Mouse (Mus musculus) limb, embryonic 15.5 days (tissue): ENCODE data around the gene Tfdp2. TPM values are rescaled to one million over a fixed set of nuclear protein-coding genes. Genes with fewer than 3 reads are reported as not detected.
"Not testable (repeated sequence)": the region's sequence is repeated elsewhere in the genome, so short reads cannot be mapped to it uniquely, and the experiment has no call there.

Experiments
- ATAC-seq: fragments of 200-750 bp; cut with Nextera tagmentation; 2 replicates; pipeline ENCODE4 v1.8.0; 2017; ENCODE audit warnings: low read depth, moderate TSS enrichment; ENCODE audit not compliant: insufficient number of reproducible peaks, low FRiP score, low TSS enrichment
- H3K27ac ChIP-seq: fragments of 300-500 bp; sonication (generic); 2 replicates; pipeline ENCODE4 v1.5.1; 2015; ENCODE audit warnings: moderate library complexity, mild to moderate bottlenecking, inconsistent platforms
- H3K27me3 ChIP-seq: fragments of 300-500 bp; sonication (generic); 2 replicates; pipeline ENCODE4 v1.6.1; 2015; ENCODE audit warnings: inconsistent platforms
- H3K36me3 ChIP-seq: fragments of 300-500 bp; sonication (generic); 2 replicates; pipeline ENCODE4 v1.6.1; 2015; ENCODE audit warnings: inconsistent platforms
- H3K4me1 ChIP-seq: fragments of 300-500 bp; sonication (generic); 2 replicates; pipeline ENCODE4 v1.6.1; 2015; ENCODE audit warnings: inconsistent platforms
- H3K4me2 ChIP-seq: fragments of 300-500 bp; sonication (generic); 2 replicates; pipeline ENCODE4 v1.6.1; 2015; ENCODE audit warnings: mild to moderate bottlenecking, inconsistent platforms
- H3K4me3 ChIP-seq: fragments of 300-500 bp; sonication (generic); 2 replicates; pipeline ENCODE4 v1.5.1; 2015; ENCODE audit warnings: mild to moderate bottlenecking, inconsistent platforms
- H3K9ac ChIP-seq: fragments of 300-500 bp; sonication (generic); 2 replicates; pipeline ENCODE4 v1.6.1; 2015; ENCODE audit warnings: inconsistent platforms
- H3K9me3 ChIP-seq: fragments of 300-500 bp; sonication (generic); 2 replicates; pipeline ENCODE4 v1.6.1; 2016; ENCODE audit warnings: inconsistent platforms
- WGBS: fragments of 180-500 bp; shearing (Covaris S2); methylation state at CpG from one replicate; pipeline ENCODE4 v1.1.7; 2015; 5-methylcytosine and 5-hydroxymethylcytosine counted together
- polyA plus RNA-seq: library from polyadenylated mRNA; unstranded; fragments of >200 nt; fragmentation: Nextera tagmentation; extraction: Ambion mirVana; gene quantifications from 2 replicates; pipeline ENCODE4 v1.2.1, GENCODE M21; 2015

Gene Tfdp2
- polyA plus RNA-seq, 1 experiment from 2014 or later, result 30.0 TPM

- H3K9me3 ChIP-seq, result no peaks in the 10 kb centered on the region
- 0 out of 2 replicates have a peak, but pooled peaks cover 2% of the 10 kb centered on the region for H3K4me1 ChIP-seq
- ATAC-seq, result no peak
- no peak overlapping the region for H3K27ac ChIP-seq
- H3K9ac ChIP-seq, result no peak overlapping the region
- H3K4me3 ChIP-seq, result no peak overlapping the region
- H3K4me2 ChIP-seq, result no peak overlapping the region
- WGBS, result 91% methylated on average over 5 of the region's 5 CpGs
- no peaks in the 10 kb centered on the region for H3K27me3 ChIP-seq
- peaks cover 27% of the 10 kb centered on the region for H3K36me3 ChIP-seq
Measured at GRCm38 (mm10) chr9:96319333-96319732, 123.3 kb downstream of the Tfdp2 start.

GRCm38 (mm10) chr9:96320551-96320980, 124.5 kb downstream of the Tfdp2 start:
- 91% methylated on average over 6 of the region's 6 CpGs for WGBS
- peaks cover 20% of the 10 kb centered on the region for H3K36me3 ChIP-seq
- H3K4me2 ChIP-seq, result no peak overlapping the region
- H3K4me1 ChIP-seq, result 0 out of 2 replicates have a peak, but pooled peaks cover 3% of the 10 kb centered on the region
- no peak overlapping the region for H3K9ac ChIP-seq
- no peak overlapping the region for H3K4me3 ChIP-seq
- no peak for ATAC-seq
- no peaks in the 10 kb centered on the region for H3K9me3 ChIP-seq
- H3K27ac ChIP-seq, result no peak overlapping the region
- H3K27me3 ChIP-seq, result no peaks in the 10 kb centered on the region

GRCm38 (mm10) chr9:96322411-96323152, 126.5 kb downstream of the Tfdp2 start:
- Histone ChIP-seq H3K27me3 (no peaks in the 10 kb centered on the region), H3K27ac (no peak overlapping the region), H3K9me3 (no peaks in the 10 kb centered on the region), H3K4me3 (no peak overlapping the region), H3K4me2 (no peak overlapping the region), H3K36me3 (peaks cover 13% of the 10 kb centered on the region), H3K4me1 (peaks cover 9% of the 10 kb centered on the region; the same call in 1 of the 2 replicates), H3K9ac (no peak overlapping the region)
- ATAC-seq, result no peak
- 87% methylated on average over 15 of the region's 15 CpGs for WGBS

GRCm38 (mm10) chr9:96324502-96324901, 128.4 kb downstream of the Tfdp2 start:
- no peak overlapping the region for H3K9ac ChIP-seq
- no peak overlapping the region for H3K4me2 ChIP-seq
- H3K9me3 ChIP-seq, result no peaks in the 10 kb centered on the region
- no peaks in the 10 kb centered on the region for H3K27me3 ChIP-seq
- H3K4me3 ChIP-seq, result no peak overlapping the region
- H3K4me1 ChIP-seq, result peaks cover 9% of the 10 kb centered on the region; the same call in 1 of the 2 replicates
- ATAC-seq, result no peak
- H3K27ac ChIP-seq, result no peak overlapping the region
- 70% methylated on average over 4 of the region's 4 CpGs for WGBS
- peaks cover 7% of the 10 kb centered on the region; the same call in 1 of the 2 replicates for H3K36me3 ChIP-seq

GRCm38 (mm10) chr9:96326496-96326923, 130.4 kb downstream of the Tfdp2 start:
- Histone ChIP-seq H3K9ac (no peak overlapping the region), H3K27ac (no peak overlapping the region), H3K36me3 (no peaks in the 10 kb centered on the region), H3K9me3 (no peaks in the 10 kb centered on the region), H3K4me3 (no peak overlapping the region), H3K27me3 (no peaks in the 10 kb centered on the region), H3K4me1 (peaks cover 9% of the 10 kb centered on the region; the same call in 1 of the 2 replicates), H3K4me2 (no peak overlapping the region)
- WGBS, result 60% methylated on average over 6 of the region's 6 CpGs
- no peak for ATAC-seq

- no peak for ATAC-seq
Measured at GRCm38 (mm10) chr9:96328226-96328625, 132.2 kb downstream of the Tfdp2 start.

GRCm38 (mm10) chr9:96331146-96331545, 135.1 kb downstream of the Tfdp2 start:
- H3K9me3 ChIP-seq, result no peaks in the 10 kb centered on the region
- H3K4me1 ChIP-seq, result peaks cover 6% of the 10 kb centered on the region; the same call in 1 of the 2 replicates
- H3K9ac ChIP-seq, result no peak overlapping the region
- 84% methylated on average over 5 of the region's 5 CpGs for WGBS
- H3K4me2 ChIP-seq, result no peak overlapping the region
- no peaks in the 10 kb centered on the region for H3K27me3 ChIP-seq
- H3K4me3 ChIP-seq, result no peak overlapping the region
- no peak for ATAC-seq
- H3K36me3 ChIP-seq, result peaks cover 33% of the 10 kb centered on the region
- no peak overlapping the region for H3K27ac ChIP-seq

More at GRCm38 (mm10) chr9:96328226-96328625, 132.2 kb downstream of the Tfdp2 start:
- peaks cover 8% of the 10 kb centered on the region; the same call in 1 of the 2 replicates for H3K36me3 ChIP-seq
- no peak overlapping the region for H3K27ac ChIP-seq
- H3K9me3 ChIP-seq, result no peaks in the 10 kb centered on the region
- H3K9ac ChIP-seq, result no peak overlapping the region
- H3K4me1 ChIP-seq, result peaks cover 9% of the 10 kb centered on the region; the same call in 1 of the 2 replicates
- H3K27me3 ChIP-seq, result no peaks in the 10 kb centered on the region
- H3K4me2 ChIP-seq, result no peak overlapping the region
- WGBS, result 77% methylated on average over 4 of the region's 4 CpGs
- H3K4me3 ChIP-seq, result no peak overlapping the region

- no peak overlapping the region for H3K9ac ChIP-seq
- no peak overlapping the region for H3K4me2 ChIP-seq
- no peaks in the 10 kb centered on the region for H3K27me3 ChIP-seq
- no peak overlapping the region for H3K4me3 ChIP-seq
- 74% methylated on average over 3 of the region's 3 CpGs for WGBS
- no peak for ATAC-seq
- H3K36me3 ChIP-seq, result peaks cover 19% of the 10 kb centered on the region
- H3K4me1 ChIP-seq, result no peaks in the 10 kb centered on the region
- no peak overlapping the region for H3K27ac ChIP-seq
- no peaks in the 10 kb centered on the region for H3K9me3 ChIP-seq
Measured at GRCm38 (mm10) chr9:96345750-96346149, 149.7 kb downstream of the Tfdp2 start.

- Histone ChIP-seq H3K4me1 (no peaks in the 10 kb centered on the region), H3K4me2 (no peak overlapping the region), H3K36me3 (0 out of 2 replicates have a peak, but pooled peaks cover 3% of the 10 kb centered on the region), H3K9me3 (no peaks in the 10 kb centered on the region), H3K4me3 (no peak overlapping the region), H3K9ac (no peak overlapping the region), H3K27ac (no peak overlapping the region), H3K27me3 (no peaks in the 10 kb centered on the region)
- WGBS, result 89% methylated on average over 5 of the region's 5 CpGs
- no peak for ATAC-seq
Measured at GRCm38 (mm10) chr9:96348885-96349284, 152.8 kb downstream of the Tfdp2 start.

- Histone ChIP-seq H3K4me3 (no peak overlapping the region), H3K4me2 (no peak overlapping the region), H3K36me3 (no peaks in the 10 kb centered on the region), H3K9me3 (no peaks in the 10 kb centered on the region), H3K27me3 (no peaks in the 10 kb centered on the region), H3K27ac (no peak overlapping the region), H3K4me1 (no peaks in the 10 kb centered on the region; the same call in 1 of the 2 replicates), H3K9ac (no peak overlapping the region)
- no peak for ATAC-seq
- WGBS, result 39% methylated on average over 4 of the region's 4 CpGs
Measured at GRCm38 (mm10) chr9:96350010-96350409, 153.9 kb downstream of the Tfdp2 start.

- no peak overlapping the region for H3K9ac ChIP-seq
- H3K4me3 ChIP-seq, result no peak overlapping the region
- H3K9me3 ChIP-seq, result no peaks in the 10 kb centered on the region
- ATAC-seq, result no peak
- WGBS, result 65% methylated on average over 3 of the region's 3 CpGs
- H3K27me3 ChIP-seq, result no peaks in the 10 kb centered on the region
- H3K4me2 ChIP-seq, result no peak overlapping the region
- H3K36me3 ChIP-seq, result no peaks in the 10 kb centered on the region
- H3K27ac ChIP-seq, result no peak overlapping the region
- no peaks in the 10 kb centered on the region; the same call in 1 of the 2 replicates for H3K4me1 ChIP-seq
Measured at GRCm38 (mm10) chr9:96350476-96350875, 154.4 kb downstream of the Tfdp2 start.

- H3K27me3 ChIP-seq, ATAC-seq, H3K4me2 ChIP-seq, H3K36me3 ChIP-seq, H3K27ac ChIP-seq, H3K9me3 ChIP-seq, H3K4me3 ChIP-seq, H3K4me1 ChIP-seq, H3K9ac ChIP-seq: not testable (repeated sequence)
- WGBS, result 91% methylated on average over 6 of the region's 6 CpGs
Measured at GRCm38 (mm10) chr9:96351771-96352170, 155.7 kb downstream of the Tfdp2 start.
